Comparison of ENCODE assay signal across 29 mouse cellular contexts in genomic region chr14:79209813-79210212, GRCm38 (mm10). TPM values are rescaled to one million over a fixed set of nuclear protein-coding genes. Genes with fewer than 3 reads are reported as not detected.
A peak's percentile ranks its signal among the peaks of the same experiment; 100 is the strongest.
DNase-seq lines count a peak whose midpoint lies in the region; TF ChIP-seq lines count a peak whose summit lies in the region.
"Had no signal": no experiment of that assay in that cellular context is flagged by ENCODE, and none has a peak within 500 bp of the region (broad histone marks: within the 10 kb centered on the region; RNA-seq: fewer than 3 reads in every experiment).

No protein-coding gene starts in this region.

- H3K4me1 ChIP-seq in lung, adult 2 months (ENCODE audit: control insufficient read depth, insufficient read depth, low read length) = no peaks in the 10 kb centered on the region
- H3K4me1 ChIP-seq: heart, embryonic 15.5 days had no signal

- no peak overlapping the region for H3K4me3 ChIP-seq in lung, adult 2 months (replicated peaks; ENCODE audit: extremely low read depth, low read depth, low read length)
- H3K4me3 ChIP-seq: embryonic facial prominence, embryonic 12.5 days; embryonic facial prominence, embryonic 15.5 days; forebrain, embryonic 15.5 days; heart, embryonic 12.5 days; heart, embryonic 15.5 days had no signal

- 87% methylated on average over 3 of the region's 3 CpGs for WGBS in lung, adult 2 months

- DNase-seq in adrenal gland, adult 2 months = peak; percentile 1
- DNase-seq in adrenal gland, postnatal 36 days = no peak
- peak; percentile 58 for DNase-seq in heart, adult 11 months
- DNase-seq in heart, postnatal 25 days (ENCODE audit: low spot score) = no peak
- peak; percentile 1 for DNase-seq in lung, adult 2 months
- DNase-seq in lung, postnatal 4 days = no peak
- DNase-seq: adrenal gland, postnatal 10 days; cerebellum, adult 11 months; cerebellum, adult 2 months; cerebellum, adult 9-11 months; cerebellum, postnatal 25 days; gastrocnemius, postnatal 25 days; heart, postnatal 10 days; heart, postnatal 4 days; kidney, adult 11 months had no signal

- no peak for TF ChIP-seq POLR2A in lung, adult 2 months (IDR thresholded peaks at IDR 0.05; ENCODE audit: borderline replicate concordance, extremely low read depth, low read depth, low read length)

- TF ChIP-seq CTCF in lung, adult 2 months (IDR thresholded peaks at IDR 0.05; ENCODE audit: insufficient read depth, low read length) = no peak

- intact Hi-C loops in heart, postnatal 25 days (cut with DNase I) = no loop called here

RNA-seq across cellular contexts. Expression of gene Zfp957, which starts 37.4 kb away (rescaled TPM):
- not detected for total RNA-seq in adrenal gland, adult 2 months (2021)
- not detected in 2 replicates for polyA plus RNA-seq in adrenal gland, adult 2 months (2012; rRNA removed)
- not detected for total RNA-seq in adrenal gland, postnatal 36 days (2021)
- total RNA-seq in heart, postnatal 25 days (2021) = not detected
- not detected in 2 replicates for polyA plus RNA-seq in lung, adult 2 months (2012; rRNA removed)
- total RNA-seq: adrenal gland, postnatal 10 days; adrenal gland, postnatal 4 days; common myeloid progenitor, adult 5-6 weeks; ES-E14; gastrocnemius, adult 8-10 months; gastrocnemius, postnatal 25 days; heart, adult 8-10 months; heart, postnatal 10 days; heart, postnatal 4 days; hindbrain, postnatal 0 days had no signal
- polyA plus RNA-seq: cerebellum, adult 2 months; embryonic facial prominence, embryonic 12.5 days; embryonic facial prominence, embryonic 15.5 days; forebrain, embryonic 15.5 days; gonadal fat pad, adult 2 months; heart, embryonic 12.5 days; heart, embryonic 15.5 days; hindbrain, embryonic 11.5 days; hindbrain, embryonic 14.5 days; hindbrain, postnatal 0 days had no signal

Comparison
In these comparisons a context has a peak if more than half of its experiments do, and no peak if none do; other contexts are left out.
1. DNase-seq: peak in adrenal gland, adult 2 months (single experiment), heart, adult 11 months (single experiment) and lung, adult 2 months (single experiment); none in adrenal gland, postnatal 36 days (0 of 2), heart, postnatal 25 days (single experiment) and lung, postnatal 4 days (0 of 2).